Mouse (Mus musculus) spleen, adult 2 months (tissue): ENCODE measurements at regions not wholly inside any gene's neighbourhood (a gene's known extent, or its start where the extent isn't known, plus 50 kb on each side); places are given as distances from the start of the nearest gene placed in this dataset.

Experiments
- DNase-seq, 2 experiments: peaks; one replicate each; pipeline versions ENCODE4 v3.0.0 to v3.0.0-alpha.2; 2012 to 2021; ENCODE audit warnings: low spot score in 2 of 2, low read depth in 1 of 2
- H3K27ac ChIP-seq: fragments of 200-500 bp; 2 replicates; pipeline ENCODE4 v1.5.1; 2012; ENCODE audit warnings: low read length, inconsistent platforms; ENCODE audit not compliant: insufficient read depth
- H3K27me3 ChIP-seq: fragments of 200-500 bp; 2 replicates; pipeline ENCODE4 v1.6.1; 2012; ENCODE audit warnings: mild to moderate bottlenecking, moderate library complexity, low read length, inconsistent platforms; ENCODE audit not compliant: control insufficient read depth, insufficient read depth
- H3K36me3 ChIP-seq: fragments of 200-500 bp; 2 replicates; pipeline ENCODE4 v1.6.1; 2012; ENCODE audit warnings: mild to moderate bottlenecking, low read length, inconsistent platforms; ENCODE audit not compliant: control insufficient read depth, insufficient read depth
- H3K4me1 ChIP-seq: fragments of 200-500 bp; 2 replicates; pipeline ENCODE4 v1.6.1; 2011; ENCODE audit warnings: inconsistent platforms; ENCODE audit not compliant: control insufficient read depth, insufficient read depth, insufficient read length
- H3K4me3 ChIP-seq: fragments of 200-500 bp; 2 replicates; pipeline ENCODE4 v1.5.1; 2011; ENCODE audit warnings: mild to moderate bottlenecking, inconsistent platforms; ENCODE audit not compliant: insufficient read depth, insufficient read length; ENCODE audit errors: extremely low read depth
- CTCF ChIP-seq: fragments of 200-500 bp; IDR thresholded peaks from 2 replicates; pipeline ENCODE4 v1.5.1; 2011; ENCODE audit warnings: mild to moderate bottlenecking, inconsistent platforms; ENCODE audit not compliant: insufficient read depth, insufficient read length, insufficient replicate concordance; ENCODE audit errors: extremely low read depth
- POLR2A ChIP-seq: fragments of 200-500 bp; IDR thresholded peaks from 2 replicates; pipeline ENCODE4 v1.6.1; 2011; ENCODE audit warnings: low read depth, low read length, inconsistent platforms
- WGBS: fragments of 180-500 bp; shearing (Covaris S2); methylation state at CpG from one replicate; pipeline ENCODE4 v1.1.7; 2018; 5-methylcytosine and 5-hydroxymethylcytosine counted together

- TF ChIP-seq POLR2A = no peak
- no peak for TF ChIP-seq CTCF
- Histone ChIP-seq H3K4me1 (no peaks in the 10 kb centered on the region), H3K27me3 (no peaks in the 10 kb centered on the region), H3K36me3 (no peaks in the 10 kb centered on the region), H3K4me3 (no peak overlapping the region), H3K27ac (no peak overlapping the region)
- no peak for DNase-seq
- 89% methylated on average over 1 of the region's 1 CpGs for WGBS
Measured at GRCm38 (mm10) chr2:48717770-48718169, 96.1 kb upstream of the Acvr2a start.

GRCm38 (mm10) chr2:48718261-48718660 lies 95.6 kb upstream of the Acvr2a start:
- Histone ChIP-seq H3K4me3 (no peak overlapping the region), H3K36me3 (no peaks in the 10 kb centered on the region), H3K27ac (no peak overlapping the region), H3K27me3 (no peaks in the 10 kb centered on the region), H3K4me1 (no peaks in the 10 kb centered on the region)
- DNase-seq = no peak
- WGBS = 86% methylated on average over 2 of the region's 2 CpGs
- TF ChIP-seq CTCF (no peak), POLR2A (no peak)

- Histone ChIP-seq H3K4me1 (no peaks in the 10 kb centered on the region), H3K27ac (no peak overlapping the region), H3K36me3 (no peaks in the 10 kb centered on the region), H3K4me3 (no peak overlapping the region), H3K27me3 (no peaks in the 10 kb centered on the region)
- WGBS = 79% methylated on average over 8 of the region's 8 CpGs
- no peak for DNase-seq
- no peak for TF ChIP-seq POLR2A
- TF ChIP-seq CTCF = no peak
Measured at GRCm38 (mm10) chr2:48730780-48731179, 83.1 kb upstream of the Acvr2a start.

- Histone ChIP-seq H3K27me3 (no peaks in the 10 kb centered on the region), H3K4me3 (no peak overlapping the region), H3K27ac (no peak overlapping the region), H3K36me3 (no peaks in the 10 kb centered on the region), H3K4me1 (no peaks in the 10 kb centered on the region)
- 86% methylated on average over 1 of the region's 1 CpGs for WGBS
- DNase-seq = no peak
- no peak for TF ChIP-seq CTCF
- TF ChIP-seq POLR2A = no peak
Measured at GRCm38 (mm10) chr2:48733936-48734335, 80.0 kb upstream of the Acvr2a start.

- no peak for DNase-seq
- H3K27me3 ChIP-seq = no peaks in the 10 kb centered on the region
- H3K4me3 ChIP-seq = no peak overlapping the region
- TF ChIP-seq CTCF = no peak
- TF ChIP-seq POLR2A = no peak
- no peaks in the 10 kb centered on the region for H3K4me1 ChIP-seq
- H3K27ac ChIP-seq = no peak overlapping the region
- H3K36me3 ChIP-seq = no peaks in the 10 kb centered on the region
- 87% methylated on average over 6 of the region's 6 CpGs for WGBS
Measured at GRCm38 (mm10) chr2:48734521-48734920, 79.4 kb upstream of the Acvr2a start.

- Histone ChIP-seq H3K36me3 (no peaks in the 10 kb centered on the region), H3K4me3 (no peak overlapping the region), H3K27ac (no peak overlapping the region), H3K27me3 (no peaks in the 10 kb centered on the region), H3K4me1 (no peaks in the 10 kb centered on the region)
- TF ChIP-seq POLR2A (no peak), CTCF (no peak)
- no peak for DNase-seq
- 93% methylated on average over 2 of the region's 2 CpGs for WGBS
Measured at GRCm38 (mm10) chr2:48736312-48736711, 77.6 kb upstream of the Acvr2a start.
